Mouse (Mus musculus) left cerebral cortex, postnatal 36 days (tissue): Measurements from ENCODE around the gene Stra6. TPM values are rescaled to one million over a fixed set of nuclear protein-coding genes. Genes with fewer than 3 reads are reported as not detected.

Experiments
- DNase-seq, 2 experiments: peaks; one replicate each; pipeline ENCODE4 v3.0.0; 2021 to 2022; ENCODE audit warnings: low spot score in 2 of 2, mixed read lengths in 1 of 2
- intact Hi-C: fragments of 180-260 bp; cut with DNase I; formaldehyde crosslinking; loops from one replicate; pipeline ENCODE4 v1.15.1; 2025
- total RNA-seq, 2 experiments: library from RNA; stranded (reverse); gene quantifications; 2 replicates each; pipeline ENCODE4 v1.2.3; 2021

Stra6 gene
- total RNA-seq, 2 experiments from 2014 or later, result 5.6 to 7.3 TPM

DNA sequence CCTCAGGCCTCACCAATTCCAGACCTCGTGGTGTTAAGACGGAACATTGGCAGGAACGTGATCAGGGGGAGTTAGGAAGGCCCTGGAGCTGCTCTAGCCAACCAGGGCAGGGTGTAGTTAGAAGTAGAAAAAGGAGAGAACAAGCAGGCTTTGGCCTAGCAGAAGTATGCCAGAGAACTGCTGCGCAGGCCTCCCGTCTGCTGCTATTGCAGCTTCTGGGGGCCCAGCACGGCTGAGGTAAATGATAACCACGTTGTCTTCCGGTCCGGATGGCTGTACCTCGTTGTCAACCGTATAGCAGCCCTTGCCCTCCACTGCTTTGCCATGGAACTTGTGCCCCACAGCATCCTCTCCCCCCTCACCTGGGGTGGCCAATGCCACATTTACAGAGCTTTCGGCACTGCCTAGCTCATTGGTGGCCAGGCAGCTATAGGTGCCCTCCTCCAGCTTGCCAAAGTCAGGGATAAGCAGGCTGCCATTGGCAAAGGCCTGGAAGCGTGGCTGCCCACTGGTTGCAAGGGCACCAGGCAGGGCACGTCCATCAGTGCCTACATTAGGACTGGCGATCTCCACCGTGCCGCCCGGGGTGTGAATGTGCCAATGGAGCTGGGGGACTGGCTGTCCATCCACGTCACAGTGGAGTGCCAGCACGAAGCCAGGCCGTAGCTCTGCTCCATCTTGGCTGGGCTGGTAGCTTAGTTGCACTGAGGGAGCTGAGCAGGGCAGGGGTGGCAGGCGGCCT lies 93.4 kb downstream of the Stra6 start:
- DNase-seq, result no peak
- intact Hi-C loops, result no loop called here

DNA sequence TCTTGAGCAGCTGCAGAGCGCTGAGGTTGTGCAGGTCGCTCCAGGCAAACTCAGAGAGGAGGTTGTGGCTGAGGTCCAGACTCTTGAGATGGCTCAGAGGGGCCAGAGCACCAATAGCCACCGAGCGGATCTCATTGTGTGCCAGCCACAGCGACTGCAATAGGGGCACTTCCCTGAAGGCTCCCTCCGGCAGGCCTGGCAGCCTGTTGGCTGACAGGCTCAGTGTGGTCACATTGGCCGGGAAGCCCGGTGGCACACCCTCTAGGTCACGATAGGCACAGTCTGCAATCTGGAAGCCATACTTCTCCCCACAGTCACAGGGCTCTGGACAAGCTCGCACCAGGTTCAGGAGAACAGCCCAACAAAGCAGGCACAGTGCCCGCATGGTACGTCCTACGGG lies 94.2 kb downstream of the Stra6 start:
- no peak for DNase-seq
- intact Hi-C loops, result no loop called here

DNA sequence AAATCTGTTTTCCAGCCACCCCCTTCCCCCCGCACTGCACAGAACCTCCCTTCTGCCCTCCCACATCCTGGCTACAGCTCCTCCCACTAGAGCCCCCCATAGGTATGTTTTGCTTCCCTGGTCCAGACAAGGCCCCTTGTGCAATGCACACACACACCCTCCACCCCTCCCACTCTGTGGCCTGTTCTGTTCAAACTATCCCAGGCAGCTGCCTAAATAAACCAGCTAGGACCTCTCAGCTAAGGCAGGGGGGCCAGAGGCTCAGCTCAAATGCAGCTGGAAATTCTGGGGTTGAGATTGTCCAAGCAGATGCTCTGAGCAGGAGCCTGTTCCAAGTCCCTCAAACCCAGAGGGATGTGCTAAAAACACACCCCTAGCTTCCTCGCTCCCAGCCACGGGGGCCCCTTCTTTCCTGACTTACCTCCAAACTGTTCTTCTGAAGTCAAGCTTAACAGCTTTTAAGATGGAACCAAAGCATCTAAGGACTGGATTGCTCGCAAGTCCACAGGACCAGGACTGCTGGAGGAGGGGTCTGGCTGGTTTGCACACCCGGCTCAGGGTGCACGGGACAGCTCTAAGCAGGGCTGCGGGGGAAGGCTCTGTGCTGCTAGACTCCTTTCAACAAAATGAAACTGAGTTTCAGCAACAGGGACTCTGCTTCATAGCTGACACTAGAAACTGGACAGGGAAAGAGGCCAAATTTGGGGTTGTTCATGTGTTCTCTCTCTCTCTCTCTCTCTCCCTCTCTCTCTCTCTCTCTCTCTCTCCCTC lies 95.1 kb downstream of the Stra6 start:
- intact Hi-C loops, result no loop called here

DNA sequence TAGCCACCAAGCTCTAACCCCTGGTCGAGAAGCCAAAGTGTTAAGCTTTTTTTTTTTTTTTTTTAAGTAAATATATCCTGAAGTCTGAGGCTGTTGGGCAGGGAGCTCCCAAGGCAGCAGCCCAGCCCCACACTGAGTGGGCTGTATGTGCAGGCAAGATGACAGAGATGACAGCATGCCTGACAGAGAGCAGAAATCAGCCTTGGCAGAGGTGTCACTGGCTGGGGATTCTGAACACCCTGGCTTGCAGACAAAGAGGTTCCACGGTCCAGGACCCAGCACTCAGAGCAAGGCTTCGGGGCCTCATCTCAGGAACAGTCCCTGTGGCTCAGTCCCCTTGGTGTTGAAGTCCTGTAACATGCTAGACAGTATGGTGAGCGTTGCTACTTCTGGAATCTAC lies 96.3 kb downstream of the Stra6 start:
- DNase-seq, result peak; percentile 36 to 40
- intact Hi-C loops, result no loop called here

More for the DNA sequence above, 95.1 kb downstream of the Stra6 start:
- no peak for DNase-seq

DNA sequence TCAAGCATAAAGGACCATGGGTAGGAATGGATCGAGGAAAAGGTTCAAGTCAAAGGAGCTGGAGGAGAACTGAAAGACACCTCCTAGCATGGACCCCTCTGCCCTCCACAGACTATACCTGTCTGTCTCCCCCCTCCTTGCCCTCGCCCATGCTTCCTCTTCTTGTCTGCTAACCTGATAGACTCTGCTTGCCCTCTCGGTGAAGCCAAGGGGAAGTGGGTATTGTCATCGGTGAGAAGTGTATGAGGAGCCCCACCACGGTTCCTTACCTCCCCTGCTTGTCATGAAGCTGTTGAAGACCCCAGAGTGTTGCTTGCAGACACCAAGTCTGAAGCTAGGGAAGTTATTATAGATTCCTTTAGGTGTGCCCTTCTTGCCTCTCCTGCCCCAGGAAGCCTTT lies 96.7 kb downstream of the Stra6 start:
- intact Hi-C loops, result no loop called here
- no peak for DNase-seq

DNA sequence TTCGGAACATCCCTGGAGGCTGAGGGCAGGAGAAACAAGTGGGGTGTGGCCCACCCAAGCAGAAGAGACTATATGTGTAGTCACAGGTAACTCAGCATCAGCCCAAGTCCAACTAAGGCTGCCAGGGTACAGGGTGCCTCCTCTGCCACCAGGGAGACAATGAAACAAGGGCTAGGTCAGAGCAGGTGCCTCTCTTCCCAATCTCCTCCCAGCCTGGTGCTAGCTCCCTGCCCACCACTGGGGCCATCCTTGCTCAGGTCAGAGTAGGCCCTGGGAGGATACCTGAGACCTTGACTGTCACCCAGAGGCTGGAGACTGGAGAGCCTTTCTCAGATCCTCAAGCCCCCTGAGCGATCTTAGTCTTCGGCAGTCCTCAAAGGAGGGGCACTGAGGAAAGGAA lies 98.6 kb downstream of the Stra6 start:
- DNase-seq, result no peak

DNA sequence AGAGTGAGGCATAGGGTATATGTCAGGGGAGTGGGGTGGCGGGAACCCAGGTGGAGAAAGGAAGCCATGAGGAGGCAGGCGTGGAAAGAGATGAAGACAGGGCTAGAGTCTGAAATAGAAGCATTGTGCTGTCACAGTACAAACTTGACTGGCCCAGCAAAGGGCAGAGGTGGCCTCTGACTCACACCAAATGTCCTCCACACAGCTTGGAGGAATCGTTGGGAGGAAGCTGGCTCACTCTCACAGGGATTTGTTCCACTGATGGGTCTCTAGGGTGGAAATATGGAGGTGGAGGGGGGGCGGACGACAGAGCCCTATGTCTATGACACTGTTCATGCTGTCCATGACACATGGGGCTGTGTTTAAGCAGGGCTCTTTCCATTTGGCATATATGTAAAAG lies 99.6 kb downstream of the Stra6 start:
- DNase-seq, result no peak

More for the DNA sequence above, 98.6 kb downstream of the Stra6 start:
- intact Hi-C loops, result no loop called here

DNA sequence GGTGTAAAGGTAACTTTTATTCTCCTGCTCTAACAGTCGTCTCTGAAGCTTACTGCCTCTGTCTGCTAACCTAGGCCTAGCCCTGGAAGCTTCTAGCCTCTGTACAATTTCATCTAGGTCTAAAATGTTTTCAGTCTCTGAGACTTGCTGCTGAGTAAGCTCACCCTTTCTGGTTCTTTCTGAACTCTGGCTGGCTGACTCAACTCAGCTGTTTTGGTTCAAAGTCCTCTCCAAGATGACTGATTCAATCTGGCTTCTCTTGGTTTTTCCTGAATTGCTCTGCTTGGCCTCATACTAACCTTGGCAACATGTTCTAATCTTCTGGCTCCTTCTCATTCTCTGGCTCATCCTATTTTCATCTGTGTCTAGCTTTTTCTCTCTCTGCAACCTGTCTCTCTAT lies 102.2 kb downstream of the Stra6 start:
- no peak for DNase-seq
- intact Hi-C loops, result no loop called here

More for the DNA sequence above, 99.6 kb downstream of the Stra6 start:
- intact Hi-C loops, result no loop called here

DNA sequence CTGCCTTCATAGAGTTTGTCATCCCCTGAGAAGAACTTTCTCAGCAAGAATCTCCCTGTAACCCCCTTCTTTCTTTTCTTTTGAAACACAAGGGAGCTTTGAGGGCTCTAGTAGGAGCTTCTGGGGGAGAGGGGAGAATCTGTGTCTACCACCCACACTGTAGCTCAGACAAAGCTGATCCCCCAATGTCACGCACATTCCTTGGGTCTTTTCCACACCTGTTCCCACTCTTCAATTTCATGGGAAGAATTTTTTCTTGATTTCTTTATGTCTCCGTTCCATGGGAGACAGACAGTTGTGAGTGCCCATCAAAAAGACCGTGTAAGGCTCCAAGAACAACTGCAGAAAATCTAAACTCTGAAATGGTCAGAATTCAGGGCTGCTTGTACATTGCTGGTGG lies 105.3 kb downstream of the Stra6 start:
- no peak for DNase-seq
- intact Hi-C loops, result no loop called here

DNA sequence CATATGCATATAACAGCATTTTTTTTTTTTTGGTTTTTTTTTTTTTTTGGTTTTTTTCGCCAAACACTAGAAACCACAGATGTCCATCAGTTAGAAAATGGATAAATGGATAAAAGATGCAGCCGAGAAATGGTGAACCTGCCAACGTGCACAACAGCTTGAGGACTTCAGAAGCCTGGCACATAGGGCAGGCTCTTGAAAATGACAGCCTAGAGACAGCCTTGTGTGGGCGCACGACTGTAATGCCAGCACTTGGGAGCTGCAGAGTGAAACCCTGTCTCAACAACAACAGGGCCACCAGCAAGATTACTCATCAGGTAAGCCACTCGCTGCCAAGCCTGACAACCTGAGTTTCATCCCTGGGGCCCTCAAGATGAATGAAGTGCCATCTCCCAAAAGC lies 105.8 kb downstream of the Stra6 start:
- intact Hi-C loops, result no loop called here
- DNase-seq, result no peak

DNA sequence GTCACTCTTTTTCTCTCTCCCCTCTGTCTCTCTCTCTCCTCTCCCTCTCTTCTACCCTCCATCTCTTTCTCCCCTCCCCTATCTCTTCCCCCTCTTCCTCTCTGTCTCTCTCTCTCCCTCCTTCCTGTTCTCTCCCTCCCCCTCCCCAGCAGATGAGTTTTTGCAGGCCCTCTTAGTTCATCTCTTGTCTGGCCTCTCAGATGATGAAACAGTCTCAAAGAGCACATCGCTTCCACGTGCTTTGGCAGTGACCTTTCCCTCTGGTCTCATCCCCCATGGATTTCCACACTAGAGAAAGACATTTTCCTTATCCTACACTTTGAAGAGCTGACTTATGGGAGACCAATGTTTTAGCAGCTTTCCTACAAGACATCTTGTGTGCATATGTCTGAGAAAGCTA lies 109.3 kb downstream of the Stra6 start:
- intact Hi-C loops, result no loop called here
- no peak for DNase-seq

DNA sequence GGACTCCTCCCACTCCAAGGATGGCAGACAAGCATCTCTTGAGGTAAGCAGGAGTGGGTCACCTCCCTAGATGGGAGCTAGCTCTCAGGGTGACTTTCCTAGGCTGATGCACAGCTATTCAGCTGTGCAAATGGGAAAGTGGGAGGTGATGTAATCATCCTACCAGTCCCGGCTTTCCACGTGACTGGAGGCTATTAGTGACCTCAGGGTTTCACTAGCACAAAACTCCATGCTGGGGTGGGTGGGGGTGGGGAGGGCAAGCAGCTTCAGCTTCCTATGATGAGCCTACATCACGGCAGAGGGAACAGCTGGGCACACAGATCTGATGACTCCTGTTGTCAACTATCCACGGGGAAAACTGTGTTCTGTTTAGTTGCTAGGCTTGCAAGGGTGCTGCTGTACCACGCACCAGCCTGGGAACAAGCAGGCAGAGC lies 111.2 kb downstream of the Stra6 start:
- intact Hi-C loops, result loop anchor here (2.0 kb wide), 1 partner anchor 64 kb away; no protein-coding TSS in a partner anchor
- peak in 1 of 2 experiments; percentile 58 for DNase-seq

DNA sequence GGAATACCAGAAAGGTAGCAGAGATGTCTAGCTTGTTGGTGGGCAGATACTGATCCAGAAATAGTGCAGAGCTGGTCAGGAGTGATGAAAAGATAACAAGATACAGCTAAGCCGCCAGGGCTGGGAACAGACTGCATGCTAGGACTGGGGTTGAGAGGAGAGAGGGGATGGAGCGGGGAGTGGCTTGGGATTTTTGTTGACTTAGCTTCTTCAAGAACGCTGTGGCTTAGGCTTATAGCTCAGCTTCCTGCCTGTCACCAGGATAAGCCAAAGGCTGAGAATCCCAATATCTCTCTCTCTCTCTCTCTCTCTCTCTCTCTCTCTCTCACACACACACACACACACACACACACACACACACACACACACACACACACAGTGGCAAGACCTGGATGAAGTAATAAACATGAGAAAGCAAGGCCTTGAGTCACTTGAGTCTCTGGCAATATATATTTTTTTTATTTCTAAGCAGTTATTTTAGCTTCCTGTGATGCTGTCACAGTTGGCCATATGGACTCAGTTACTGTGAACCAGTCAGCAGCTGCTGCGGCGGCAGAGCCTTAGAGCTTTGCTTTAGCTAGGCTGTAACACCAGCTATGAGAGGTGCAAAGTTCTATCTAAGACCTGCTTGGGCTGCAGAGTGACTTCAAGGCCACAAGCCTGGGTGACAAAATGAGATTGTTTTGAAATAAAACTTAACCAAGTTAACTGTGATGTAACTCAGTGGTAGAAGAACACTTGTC lies 112.3 kb downstream of the Stra6 start:
- intact Hi-C loops, result loop anchor here (2.0 kb wide), 2 partner anchors 21 to 65 kb away; no protein-coding TSS in a partner anchor
- DNase-seq, result peak in 1 of 2 experiments; percentile 74

DNA sequence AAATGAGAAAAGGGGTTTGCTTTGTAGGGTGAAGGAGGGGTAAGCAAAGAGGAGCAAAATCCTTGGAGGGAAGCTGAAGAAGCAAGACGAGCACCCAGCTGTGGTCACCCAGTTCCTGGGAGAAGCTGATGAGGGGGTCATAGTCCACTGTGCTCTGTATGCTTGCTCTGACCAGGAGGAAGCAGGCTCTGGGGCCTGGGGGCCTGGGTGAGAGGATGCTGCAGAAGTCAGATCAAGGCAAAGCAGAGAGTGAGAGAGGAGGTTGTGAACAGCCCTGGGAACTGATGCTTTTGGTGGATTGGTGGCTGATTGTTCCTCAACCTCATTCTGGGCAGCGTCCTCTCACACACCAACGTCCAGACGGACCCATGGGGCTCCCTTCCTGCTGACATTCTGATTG lies 113.6 kb downstream of the Stra6 start:
- DNase-seq, result no peak
- intact Hi-C loops, result loop anchor here (2.0 kb wide), 1 partner anchor 20 kb away; no protein-coding TSS in a partner anchor

DNA sequence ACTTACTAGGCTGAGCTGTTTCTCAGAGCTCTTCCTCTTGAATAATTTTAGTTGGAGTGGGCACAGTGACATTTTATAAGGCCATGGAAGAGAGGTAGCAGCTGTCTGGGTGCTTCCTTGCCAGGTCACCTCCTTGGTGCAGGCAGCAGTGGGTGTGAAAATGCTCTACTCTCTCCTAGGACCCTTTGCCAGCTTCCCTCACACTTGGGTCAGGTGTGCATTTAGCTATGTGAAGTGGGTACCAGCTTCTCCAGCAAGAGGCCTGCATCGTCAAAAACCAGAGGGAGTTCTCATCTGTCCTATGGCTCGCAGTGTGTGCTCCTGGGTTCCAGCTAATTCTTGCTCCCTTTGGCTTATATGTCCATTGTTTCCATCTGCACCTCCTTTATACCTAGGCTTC lies 115.8 kb downstream of the Stra6 start:
- DNase-seq, result no peak
- intact Hi-C loops, result no loop called here

DNA sequence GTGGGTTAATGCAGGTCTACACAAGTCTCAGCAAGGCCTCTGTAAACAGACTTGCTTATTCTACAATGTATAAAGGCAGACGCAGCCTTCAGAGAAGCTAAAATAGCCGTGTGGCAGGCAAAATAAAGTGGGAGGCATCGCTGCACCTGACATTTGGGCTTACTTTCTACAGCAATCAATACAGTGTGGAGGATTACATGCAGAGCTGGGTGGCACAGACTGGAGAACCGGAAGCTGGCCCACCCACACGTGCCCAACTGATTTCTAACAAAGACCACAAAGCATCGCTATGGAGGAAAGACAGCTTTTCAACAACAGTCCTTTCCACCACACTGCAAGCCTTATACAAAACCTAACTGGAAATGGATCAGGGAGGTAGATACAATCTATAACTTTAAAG lies 120.9 kb downstream of the Stra6 start:
- intact Hi-C loops, result no loop called here
- no peak for DNase-seq

DNA sequence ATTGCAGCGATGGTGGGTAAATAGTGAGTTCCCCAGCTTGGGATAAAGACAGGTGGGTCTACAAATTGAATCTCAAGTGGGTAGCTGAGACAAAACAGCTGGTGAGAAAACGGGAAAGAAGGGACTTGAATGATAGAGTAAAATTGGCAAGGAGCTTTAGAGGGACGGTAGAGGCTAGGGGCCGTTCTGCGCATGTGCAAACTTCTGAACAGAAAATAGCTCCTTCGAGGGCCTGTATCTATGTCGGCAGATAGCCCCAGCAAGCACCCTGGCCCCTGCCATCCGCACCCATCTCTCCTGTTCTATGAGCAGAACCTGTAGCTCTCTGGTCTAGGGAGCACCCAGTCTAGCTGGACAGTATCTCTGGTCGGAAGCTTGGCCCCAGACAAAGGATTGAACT lies 130.6 kb downstream of the Stra6 start:
- DNase-seq, result no peak
- intact Hi-C loops, result no loop called here

DNA sequence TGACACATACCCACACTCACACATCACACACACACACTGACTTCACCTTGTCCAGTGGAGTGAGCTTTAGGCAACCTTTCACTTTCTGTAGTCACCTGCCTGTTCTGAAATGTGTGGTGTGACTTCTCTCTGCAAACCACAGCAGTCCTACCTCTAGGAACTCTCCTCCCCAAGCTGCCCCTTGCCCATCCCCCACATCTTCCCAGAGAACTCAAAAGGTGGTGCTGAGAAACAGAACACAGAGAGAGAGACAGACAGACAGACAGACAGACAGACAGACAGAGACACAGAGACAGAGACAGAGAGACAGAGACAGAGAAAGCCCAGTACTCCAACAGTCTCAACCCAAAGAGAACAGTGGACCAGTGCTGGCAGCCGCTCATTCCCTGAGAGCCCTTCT lies 132.1 kb downstream of the Stra6 start:
- intact Hi-C loops, result loop anchor here (2.0 kb wide), 1 partner anchor 19 kb away; no protein-coding TSS in a partner anchor
- no peak for DNase-seq

DNA sequence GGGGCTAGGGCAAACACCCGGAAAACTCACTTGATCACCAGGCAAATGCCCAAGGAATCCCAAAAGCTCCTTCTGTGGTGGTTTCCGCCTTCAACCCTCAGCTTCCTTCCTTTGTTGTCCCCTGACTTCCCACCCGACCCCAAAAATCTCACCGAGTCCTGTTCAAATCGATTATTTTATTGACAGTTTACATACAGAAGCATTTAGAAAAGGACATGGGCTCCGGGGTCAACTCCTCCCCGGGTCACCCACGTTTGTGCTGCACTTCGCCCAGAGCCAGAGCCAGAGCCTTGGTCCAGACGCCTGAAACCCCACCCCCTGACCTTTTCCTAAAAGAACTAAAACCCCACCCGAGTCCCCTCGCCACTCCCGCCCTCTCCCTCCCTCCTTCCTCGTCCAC lies 132.6 kb downstream of the Stra6 start:
- intact Hi-C loops, result loop anchor here (2.0 kb wide), 1 partner anchor 19 kb away; no protein-coding TSS in a partner anchor
- DNase-seq, result no peak
